Mouse (Mus musculus) embryo, embryonic 10 days (tissue): ENCODE results near the gene Vps25.

Experiments used
- DNase-seq: peaks from one replicate; pipeline ENCODE4 v3.0.0-alpha.2; 2015; ENCODE audit warnings: low spot score

Gene Vps25

GRCm38 (mm10) chr11:101253613-101254389 lies at the start of gene Vps25:
Gene Vps25, plus strand, starts transcription at chr11:101253707.
- peak; percentile 92 for DNase-seq

GRCm38 (mm10) chr11:101211970-101212369 lies 41.5 kb upstream of the Vps25 start:
- DNase-seq: peak; percentile 84

GRCm38 (mm10) chr11:101216936-101217335 lies 36.6 kb upstream of the Vps25 start:
- DNase-seq: no peak

- DNase-seq: no peak
Observed at GRCm38 (mm10) chr11:101218436-101219055, 35.0 kb upstream of the Vps25 start.

GRCm38 (mm10) chr11:101220853-101221252 lies 32.7 kb upstream of the Vps25 start:
- DNase-seq: no peak

GRCm38 (mm10) chr11:101221306-101221986 lies 32.1 kb upstream of the Vps25 start:
- DNase-seq: no peak

- no peak for DNase-seq
Observed at GRCm38 (mm10) chr11:101224337-101224736, 29.2 kb upstream of the Vps25 start.

- DNase-seq: no peak
Observed at GRCm38 (mm10) chr11:101225331-101226064, 28.0 kb upstream of the Vps25 start.

GRCm38 (mm10) chr11:101226065-101226701 lies 27.3 kb upstream of the Vps25 start, which contains the start of gene Ezh1:
Gene Ezh1, minus strand, starts transcription at chr11:101226463.
- peak; percentile 91 for DNase-seq

- no peak for DNase-seq
Observed at GRCm38 (mm10) chr11:101229361-101229900, 24.1 kb upstream of the Vps25 start.

GRCm38 (mm10) chr11:101230061-101230511 lies 23.4 kb upstream of the Vps25 start:
- no peak for DNase-seq

- peak; percentile 22 for DNase-seq
Observed at GRCm38 (mm10) chr11:101230526-101230925, 23.0 kb upstream of the Vps25 start.

- peak; percentile 70 for DNase-seq
Observed at GRCm38 (mm10) chr11:101230991-101231871, 22.3 kb upstream of the Vps25 start.

GRCm38 (mm10) chr11:101232010-101232839 lies 21.3 kb upstream of the Vps25 start:
- peak; percentile 63 for DNase-seq

- no peak for DNase-seq
Observed at GRCm38 (mm10) chr11:101233240-101233639, 20.3 kb upstream of the Vps25 start.

GRCm38 (mm10) chr11:101234124-101234523 lies 19.4 kb upstream of the Vps25 start:
- DNase-seq: no peak

- DNase-seq: no peak
Observed at GRCm38 (mm10) chr11:101235429-101235828, 18.1 kb upstream of the Vps25 start.

GRCm38 (mm10) chr11:101236782-101237181 lies 16.7 kb upstream of the Vps25 start:
- DNase-seq: no peak

GRCm38 (mm10) chr11:101238071-101238647 lies 15.3 kb upstream of the Vps25 start:
- no peak for DNase-seq
